Mouse (Mus musculus) midbrain, postnatal 0 days (tissue): ENCODE data around the gene Sptlc3. TPM values are rescaled to one million over a fixed set of nuclear protein-coding genes. Genes with fewer than 3 reads are reported as not detected.
A peak's percentile ranks its signal among the peaks of the same experiment; 100 is the strongest.

ENCODE experiments used
- ATAC-seq: fragments of 200-750 bp; cut with Nextera tagmentation; 2 replicates; pipeline ENCODE4 v1.8.0; 2017; ENCODE audit warnings: moderate number of reproducible peaks, mild to moderate bottlenecking, moderate TSS enrichment, moderate library complexity; ENCODE audit not compliant: low FRiP score
- DNase-seq: peaks from one replicate; pipeline ENCODE4 v3.0.0-alpha.2; 2015; ENCODE audit warnings: low spot score
- H3K27ac ChIP-seq: fragments of 300-500 bp; sonication (generic); 2 replicates; pipeline ENCODE4 v1.5.1; 2014; ENCODE audit warnings: low read depth, mild to moderate bottlenecking, low read length, mixed read lengths
- H3K27me3 ChIP-seq: fragments of 300-500 bp; sonication (generic); 2 replicates; pipeline ENCODE4 v1.6.1; 2014; ENCODE audit warnings: low read length, control low read depth, mixed read lengths; ENCODE audit not compliant: insufficient read depth
- H3K36me3 ChIP-seq: fragments of 300-500 bp; sonication (generic); 2 replicates; pipeline ENCODE4 v1.6.1; 2014; ENCODE audit warnings: low read length, control low read depth, mixed read lengths; ENCODE audit not compliant: insufficient read depth
- H3K4me1 ChIP-seq: fragments of 300-500 bp; sonication (generic); 2 replicates; pipeline ENCODE4 v1.6.1; 2014; ENCODE audit warnings: mild to moderate bottlenecking, control low read depth, antibody characterized with exemption, low read length, mixed read lengths; ENCODE audit not compliant: insufficient read depth
- H3K4me2 ChIP-seq: fragments of 300-500 bp; sonication (generic); 2 replicates; pipeline ENCODE4 v1.6.1; 2014; ENCODE audit warnings: low read depth, mild to moderate bottlenecking, low read length, mixed read lengths; ENCODE audit not compliant: poor library complexity, severe bottlenecking
- H3K4me3 ChIP-seq: fragments of 300-500 bp; sonication (generic); 2 replicates; pipeline ENCODE4 v1.5.1; 2014; ENCODE audit warnings: low read depth, mild to moderate bottlenecking, low read length, moderate library complexity
- H3K9ac ChIP-seq: fragments of 300-500 bp; sonication (generic); replicated peaks from 2 replicates; pipeline ENCODE4 v1.6.1; 2014; ENCODE audit warnings: mild to moderate bottlenecking, low read length, moderate library complexity, mixed read lengths; ENCODE audit not compliant: poor library complexity, severe bottlenecking
- H3K9me3 ChIP-seq: fragments of 300-500 bp; sonication (generic); 2 replicates; pipeline ENCODE4 v1.6.1; 2016; ENCODE audit warnings: low read length, control low read depth
- CTCF ChIP-seq: IDR thresholded peaks from 2 replicates; pipeline ENCODE4 v1.5.1; 2016; ENCODE audit warnings: antibody characterized with exemption, mild to moderate bottlenecking
- WGBS: fragments of 180-500 bp; shearing (Covaris S2); extraction: QIAGEN DNeasy Blood & Tissue Kit; methylation state at CpG from one replicate; pipeline ENCODE4 v1.1.7; 2014; 5-methylcytosine and 5-hydroxymethylcytosine counted together
- polyA plus RNA-seq: library from polyadenylated mRNA; unstranded; fragments of >200 nt; fragmentation: Nextera tagmentation; extraction: Ambion mirVana; gene quantifications from 2 replicates; pipeline ENCODE4 v1.2.1, GENCODE M21; 2015
- total RNA-seq: library from RNA; depleted of rRNA; stranded (reverse); fragments of >200 nt; gene quantifications from 2 replicates; pipeline ENCODE4 v1.2.3, GENCODE M21; 2014; rRNA removed

The Sptlc3 gene
- total RNA-seq (0.19 and 0.22 TPM in 2 replicates), polyA plus RNA-seq (0.32 and 0.59 TPM in 2 replicates)

- no peaks in the 10 kb centered on the region for H3K9me3 ChIP-seq
- H3K27me3 ChIP-seq = no peaks in the 10 kb centered on the region
- H3K27ac ChIP-seq = no peak within 1 kb of the TSS
- no peak within 1 kb of the TSS for H3K4me3 ChIP-seq
- H3K4me1 ChIP-seq = no peaks in the 10 kb centered on the region
- no peak for TF ChIP-seq CTCF
- DNase-seq (no peak), ATAC-seq (no peak)
- H3K4me2 ChIP-seq = no peak within 1 kb of the TSS
- H3K36me3 ChIP-seq = no peaks in the 10 kb centered on the region
- H3K9ac ChIP-seq = no peak within 1 kb of the TSS
- 68% methylated on average over 5 of the region's 5 CpGs for WGBS
These were observed at the start of gene Sptlc3 for GRCm38 (mm10) chr2:139493836-139494235. TSS of gene Sptlc3 (plus strand) at chr2:139493913.

- H3K36me3 ChIP-seq = no peaks in the 10 kb centered on the region
- ATAC-seq (no peak), DNase-seq (no peak)
- H3K27ac ChIP-seq = no peak overlapping the region
- H3K4me3 ChIP-seq = no peak overlapping the region
- H3K27me3 ChIP-seq = no peaks in the 10 kb centered on the region
- H3K9me3 ChIP-seq = no peaks in the 10 kb centered on the region
- no peak overlapping the region for H3K9ac ChIP-seq
- H3K4me2 ChIP-seq = no peak overlapping the region
- TF ChIP-seq CTCF = no peak
- 81% methylated on average over 4 of the region's 4 CpGs for WGBS
- no peaks in the 10 kb centered on the region for H3K4me1 ChIP-seq
These were observed 26.0 kb upstream of the Sptlc3 start for GRCm38 (mm10) chr2:139467726-139468125.

GRCm38 (mm10) chr2:139488708-139489107 lies 5.0 kb upstream of the Sptlc3 start:
- H3K27ac ChIP-seq = no peak overlapping the region
- no peaks in the 10 kb centered on the region for H3K9me3 ChIP-seq
- no peaks in the 10 kb centered on the region for H3K36me3 ChIP-seq
- no peak for TF ChIP-seq CTCF
- no peaks in the 10 kb centered on the region for H3K4me1 ChIP-seq
- DNase-seq = no peak
- no peak overlapping the region for H3K4me2 ChIP-seq
- 56% methylated on average over 5 of the region's 5 CpGs for WGBS
- H3K9ac ChIP-seq = no peak overlapping the region
- no peak for ATAC-seq
- H3K4me3 ChIP-seq = no peak overlapping the region
- H3K27me3 ChIP-seq = no peaks in the 10 kb centered on the region

- no peaks in the 10 kb centered on the region for H3K4me1 ChIP-seq
- no peaks in the 10 kb centered on the region for H3K36me3 ChIP-seq
- no peak overlapping the region for H3K27ac ChIP-seq
- H3K4me2 ChIP-seq = no peak overlapping the region
- ATAC-seq = no peak
- H3K4me3 ChIP-seq = no peak overlapping the region
- no peaks in the 10 kb centered on the region for H3K9me3 ChIP-seq
- H3K9ac ChIP-seq = no peak overlapping the region
- DNase-seq = no peak
- TF ChIP-seq CTCF = no peak
- WGBS = 54% methylated on average over 5 of the region's 5 CpGs
- H3K27me3 ChIP-seq = no peaks in the 10 kb centered on the region
These were observed 916 bp downstream of the Sptlc3 start for GRCm38 (mm10) chr2:139494629-139495028.

GRCm38 (mm10) chr2:139561966-139562505 lies 68.3 kb downstream of the Sptlc3 start:
- DNase-seq (no peak), ATAC-seq (no peak)
- no peak overlapping the region for H3K27ac ChIP-seq
- TF ChIP-seq CTCF = no peak
- no peaks in the 10 kb centered on the region for H3K27me3 ChIP-seq
- H3K4me3 ChIP-seq = no peak overlapping the region
- H3K4me1 ChIP-seq = no peaks in the 10 kb centered on the region
- H3K9me3 ChIP-seq = no peaks in the 10 kb centered on the region
- 75% methylated on average over 5 of the region's 5 CpGs for WGBS
- H3K4me2 ChIP-seq = no peak overlapping the region
- no peaks in the 10 kb centered on the region for H3K36me3 ChIP-seq
- no peak overlapping the region for H3K9ac ChIP-seq

- H3K9ac ChIP-seq = no peak overlapping the region
- no peak overlapping the region for H3K4me2 ChIP-seq
- no peaks in the 10 kb centered on the region for H3K9me3 ChIP-seq
- H3K4me3 ChIP-seq = no peak overlapping the region
- DNase-seq (peak; percentile 11), ATAC-seq (no peak)
- peak; percentile 65 for TF ChIP-seq CTCF
- 11% methylated on average over 3 of the region's 3 CpGs for WGBS
- H3K27ac ChIP-seq = no peak overlapping the region
- no peaks in the 10 kb centered on the region for H3K27me3 ChIP-seq
- H3K36me3 ChIP-seq = no peaks in the 10 kb centered on the region
- H3K4me1 ChIP-seq = no peaks in the 10 kb centered on the region
These were observed 85.6 kb downstream of the Sptlc3 start for GRCm38 (mm10) chr2:139579280-139579679.
